Mouse (Mus musculus): Measurements from ENCODE around the gene Rfc3.
"Not testable (repeated sequence)": the region's sequence is repeated elsewhere in the genome, so short reads cannot be mapped to it uniquely, and the experiment has no call there.

The Rfc3 gene

DNA sequence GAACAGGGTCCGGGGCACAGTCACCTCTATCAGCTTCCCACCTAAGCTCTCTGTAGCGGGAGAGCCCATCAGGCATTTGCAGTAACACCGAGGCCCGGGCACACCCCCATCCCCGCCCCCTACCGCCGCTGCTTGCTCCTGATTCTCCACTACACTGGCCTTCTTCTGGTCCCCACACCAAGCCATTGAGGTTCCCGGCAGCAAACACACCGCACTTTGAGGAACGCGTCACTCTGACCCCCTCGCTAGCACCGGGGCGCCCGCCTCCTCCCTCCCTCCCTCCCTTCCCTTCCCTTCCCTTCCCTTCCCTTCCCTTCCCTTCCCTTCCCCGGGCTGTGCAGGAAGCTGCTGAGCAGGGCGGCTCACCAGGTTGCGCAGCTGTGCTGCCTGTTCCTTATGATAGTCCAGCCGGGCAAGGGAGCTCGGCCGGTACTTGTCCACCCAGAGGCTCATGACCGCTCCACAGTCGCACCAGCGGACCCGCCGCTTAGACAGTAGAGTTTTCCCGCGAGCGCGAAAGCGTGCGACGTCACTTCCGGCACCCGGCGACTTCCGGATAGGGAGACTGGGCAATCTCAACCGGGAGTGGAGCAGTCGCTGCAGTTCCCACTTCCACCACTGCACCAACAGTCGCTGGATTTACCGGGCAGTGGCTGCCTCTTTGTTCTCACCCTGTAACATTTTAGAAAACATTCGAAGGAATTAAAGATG is at the start of gene Rfc3:
TSS of gene Rfc3 (minus strand) at position 543 of the 711 bp plus-strand sequence.
- peak; percentile 94 for DNase-seq

DNA sequence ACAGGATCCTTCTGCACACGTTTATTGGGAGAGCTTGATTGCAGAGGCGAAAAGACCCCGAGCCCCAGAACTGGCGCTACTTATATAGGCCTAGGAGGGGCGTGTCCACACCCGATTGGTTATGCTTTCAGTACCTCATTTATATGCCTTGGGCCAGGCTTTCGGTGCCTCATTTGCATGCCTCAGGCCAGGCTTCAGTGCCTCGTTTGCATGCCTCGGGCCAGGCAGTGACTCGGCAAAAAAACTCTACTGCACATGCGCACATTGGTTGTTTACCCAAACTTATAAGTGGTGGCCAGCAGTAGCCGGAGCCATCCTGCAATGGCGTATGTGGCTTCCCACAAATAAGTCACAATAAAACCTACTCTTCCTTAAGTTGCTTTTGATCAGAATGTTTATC is 42.6 kb upstream of the Rfc3 start:
- not testable (repeated sequence) for DNase-seq

DNA sequence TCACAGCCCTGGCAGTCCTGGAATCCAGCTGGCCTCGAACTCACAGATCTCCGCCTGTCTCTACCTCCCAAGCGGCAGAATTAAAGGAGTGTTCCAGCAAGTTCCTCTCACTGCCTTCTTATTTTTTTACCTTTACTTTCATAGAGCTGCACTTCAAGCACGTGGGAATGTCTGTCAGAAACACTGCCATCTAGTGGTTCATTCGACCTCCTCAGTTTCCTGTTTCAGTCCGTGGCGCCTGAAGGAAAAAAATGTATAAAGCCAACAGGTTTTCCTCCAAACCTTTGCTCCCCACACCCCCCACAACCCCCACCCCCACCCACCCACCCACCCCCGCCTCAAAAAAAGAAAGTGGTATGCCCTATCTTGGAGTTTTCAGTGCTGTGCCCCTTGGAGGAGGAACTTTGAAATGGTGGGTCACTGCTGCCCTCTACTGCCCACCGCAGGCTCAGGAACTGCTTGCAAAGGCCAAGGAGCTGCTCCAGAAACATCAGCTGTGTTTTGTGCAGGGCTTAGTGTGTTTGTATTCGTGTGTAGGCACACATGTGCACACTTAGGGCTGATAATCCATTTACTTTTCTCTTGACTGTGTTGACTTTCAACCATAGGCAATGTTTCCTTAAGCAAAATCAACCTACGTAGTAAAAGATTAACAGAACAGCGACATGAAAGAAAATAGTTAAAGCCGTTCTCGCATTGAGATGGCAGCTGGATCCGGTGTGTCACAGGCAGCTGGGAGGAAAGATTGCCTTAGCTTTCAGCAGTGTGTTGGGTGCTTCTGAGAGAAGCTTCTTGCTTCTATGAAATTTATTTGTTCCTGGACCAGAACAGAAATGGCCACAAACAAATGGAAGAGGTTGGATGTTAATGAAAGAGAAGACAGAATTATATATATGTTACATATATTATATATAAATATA is 35.8 kb upstream of the Rfc3 start:
- peak; percentile 43 for DNase-seq

DNA sequence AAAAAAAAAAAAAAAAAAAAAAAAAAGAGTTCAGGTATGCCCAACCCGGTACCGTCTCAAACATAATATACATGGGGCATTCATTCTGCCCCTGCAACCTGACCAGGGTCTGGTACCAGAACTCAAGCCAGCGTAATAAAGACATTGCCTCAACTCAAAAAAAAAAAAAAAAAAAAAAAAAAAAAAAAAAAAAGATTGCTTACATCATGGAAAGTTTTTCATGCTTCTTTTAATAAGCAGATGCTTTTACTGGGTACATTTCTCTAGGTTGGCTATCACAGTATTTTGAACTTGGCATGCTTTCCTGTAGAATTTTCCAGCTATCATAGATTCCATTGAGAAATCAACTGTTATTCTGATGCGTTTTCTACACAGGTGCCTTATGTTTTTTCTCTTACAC is 11.2 kb upstream of the Rfc3 start:
- no peak for DNase-seq

DNA sequence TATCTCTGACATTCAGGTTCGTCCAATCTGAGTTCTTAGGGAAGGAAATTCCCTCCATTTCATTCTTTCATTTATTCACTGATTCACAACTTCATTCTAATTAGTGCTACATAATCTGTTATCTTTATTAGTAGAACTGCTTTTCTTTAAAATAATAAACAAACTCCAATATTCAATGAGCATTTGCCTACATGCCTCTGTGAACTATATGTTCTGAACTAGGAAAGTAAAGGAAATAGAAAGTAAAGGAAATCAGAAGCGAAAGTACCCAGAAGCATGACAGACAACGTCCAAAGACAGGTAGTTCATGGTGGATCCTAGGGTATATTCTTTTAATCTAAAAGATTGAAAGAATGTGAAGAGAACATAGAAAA is 356 bp upstream of the Rfc3 start:
- DNase-seq = no peak

DNA sequence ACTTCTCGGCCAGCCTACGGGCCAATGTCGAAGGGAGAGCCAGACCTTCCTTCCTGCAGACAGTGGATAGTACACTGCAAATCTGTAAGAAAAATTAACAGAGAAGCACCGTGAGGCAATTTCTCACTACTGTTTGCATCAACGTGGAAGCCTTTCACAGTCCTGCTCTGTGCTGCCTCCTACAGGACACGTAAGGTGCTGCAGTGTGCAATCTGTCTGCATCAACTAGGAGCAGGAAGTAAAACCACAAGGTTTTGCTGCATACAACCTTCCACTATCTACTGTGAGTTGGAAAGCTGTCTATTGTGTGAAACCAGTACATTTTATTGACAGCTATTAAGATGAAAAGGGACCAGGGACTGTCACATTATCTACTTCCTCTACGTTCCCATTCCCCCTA is 6.2 kb downstream of the Rfc3 start:
- no peak for DNase-seq

DNA sequence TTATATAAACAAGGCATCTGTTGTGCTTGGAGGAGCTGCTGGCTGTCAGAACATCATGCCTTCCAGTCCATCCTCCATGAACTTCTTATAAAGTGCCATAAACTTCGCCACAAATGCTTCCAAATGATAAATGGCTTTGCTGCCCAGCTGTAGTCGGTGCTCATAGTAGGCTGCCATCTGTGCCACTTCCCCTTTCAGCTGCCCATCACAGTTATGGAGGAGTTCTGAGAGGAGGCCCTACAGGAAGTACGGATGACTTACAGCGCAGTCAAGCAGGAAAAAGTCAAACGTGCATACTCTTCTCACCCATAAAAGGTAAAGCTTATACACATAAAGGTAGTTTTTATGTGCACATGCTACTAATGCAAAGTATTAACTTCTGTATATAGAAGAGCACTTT is 8.2 kb downstream of the Rfc3 start:
- DNase-seq = no peak

DNA sequence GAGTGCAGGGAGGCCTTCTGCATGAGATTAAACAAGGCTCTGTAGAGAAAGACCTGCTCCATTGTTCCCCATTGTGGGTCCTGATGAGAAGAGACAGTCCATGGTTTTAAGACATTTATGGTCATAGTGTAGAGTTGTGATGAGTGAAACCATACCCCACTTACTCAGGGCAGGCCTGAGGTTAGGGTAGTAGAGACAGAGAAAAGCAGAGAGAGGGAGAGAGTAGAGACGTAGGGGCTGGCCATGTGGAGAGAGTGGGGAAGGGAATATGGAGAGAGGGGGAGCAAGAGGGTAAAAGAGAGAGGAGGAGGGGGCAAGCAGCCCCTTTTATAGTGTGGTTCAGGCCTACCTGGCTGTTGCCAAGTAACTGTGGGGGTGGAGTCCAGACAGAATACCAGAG is 8.9 kb downstream of the Rfc3 start:
- DNase-seq = no peak

DNA sequence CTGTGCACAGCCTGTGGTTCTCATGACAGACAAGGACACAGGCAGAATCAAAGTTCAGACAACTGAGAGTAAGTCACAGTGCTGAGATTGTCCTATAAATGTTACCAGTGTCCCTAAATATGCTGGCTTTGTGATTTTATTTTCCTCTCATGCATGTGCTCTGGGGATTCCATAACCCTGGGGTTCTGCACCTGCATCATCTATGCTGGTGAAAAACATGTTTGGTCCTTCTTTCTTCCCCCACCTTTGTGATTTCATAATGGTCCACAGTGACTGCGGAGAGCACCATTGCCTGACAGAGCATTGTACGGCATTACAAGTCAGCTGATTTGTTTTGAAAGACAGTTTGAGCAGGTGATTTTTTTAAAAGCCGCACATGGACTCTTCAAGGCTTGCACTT is 45.1 kb downstream of the Rfc3 start, which contains the start of gene Vmn2r18:
TSS of gene Vmn2r18 (minus strand) at position 101 of the 400 bp plus-strand sequence.
- DNase-seq = no peak

DNA sequence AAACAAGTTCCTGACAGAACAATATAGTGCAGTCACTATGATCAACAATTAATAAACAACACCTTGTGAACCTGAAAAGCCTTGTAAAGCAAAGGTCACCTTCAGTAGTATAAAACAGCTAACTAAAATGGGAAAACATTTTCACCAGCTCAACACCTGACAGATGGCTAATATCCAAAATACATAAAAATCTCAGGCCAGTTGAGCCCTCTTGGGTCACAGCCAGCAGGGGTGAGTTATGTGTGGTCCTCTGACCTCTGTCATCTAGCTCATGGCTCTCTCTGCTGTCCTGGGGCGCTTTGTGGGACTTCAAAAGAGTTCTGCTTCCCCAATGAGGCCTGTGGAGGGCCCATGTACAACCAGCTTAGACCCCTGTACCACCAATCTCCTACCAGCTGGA is 49.3 kb downstream of the Rfc3 start:
- no peak for DNase-seq

Measured in cerebellum, adult 9-10 months (tissue).